Mouse (Mus musculus) heart, postnatal 0 days (tissue): ENCODE measurements around the gene Hhipl2. TPM values are rescaled to one million over a fixed set of nuclear protein-coding genes. Genes with fewer than 3 reads are reported as not detected.

Source experiments
- ATAC-seq: fragments of 200-750 bp; cut with Nextera tagmentation; 2 replicates; pipeline ENCODE4 v1.8.0; 2017; ENCODE audit warnings: low read depth, moderate number of reproducible peaks, moderate library complexity; ENCODE audit not compliant: insufficient read depth
- DNase-seq: peaks from one replicate; pipeline ENCODE4 v3.0.0-alpha.2; 2016; ENCODE audit warnings: low spot score
- H3K27ac ChIP-seq: fragments of 300-500 bp; sonication (generic); 2 replicates; pipeline ENCODE4 v1.5.1; 2014; ENCODE audit warnings: low read depth, mild to moderate bottlenecking
- H3K27me3 ChIP-seq: fragments of 300-500 bp; sonication (generic); 2 replicates; pipeline ENCODE4 v1.6.1; 2014; ENCODE audit warnings: low read length, mixed read lengths; ENCODE audit not compliant: control insufficient read depth, insufficient read depth
- H3K36me3 ChIP-seq: fragments of 300-500 bp; sonication (generic); replicated peaks from 2 replicates; pipeline ENCODE4 v1.6.1; 2014; ENCODE audit warnings: low read length, mixed read lengths; ENCODE audit not compliant: control insufficient read depth, insufficient read depth
- H3K4me1 ChIP-seq: fragments of 300-500 bp; sonication (generic); 2 replicates; pipeline ENCODE4 v1.6.1; 2014; ENCODE audit warnings: antibody characterized with exemption; ENCODE audit not compliant: control insufficient read depth, insufficient read depth
- H3K4me2 ChIP-seq: fragments of 300-500 bp; sonication (generic); 2 replicates; pipeline ENCODE4 v1.6.1; 2014; ENCODE audit warnings: low read depth, mild to moderate bottlenecking, low read length, moderate library complexity
- H3K4me3 ChIP-seq: fragments of 300-500 bp; sonication (generic); 2 replicates; pipeline ENCODE4 v1.5.1; 2014; ENCODE audit warnings: low read depth, low read length
- H3K9ac ChIP-seq: fragments of 300-500 bp; sonication (generic); replicated peaks from 2 replicates; pipeline ENCODE4 v1.6.1; 2014; ENCODE audit warnings: low read depth, low read length, mixed read lengths
- H3K9me3 ChIP-seq: fragments of 300-500 bp; sonication (generic); replicated peaks from 2 replicates; pipeline ENCODE4 v1.6.1; 2016; ENCODE audit warnings: low read length; ENCODE audit not compliant: control insufficient read depth
- CTCF ChIP-seq: IDR thresholded peaks from 2 replicates; pipeline ENCODE4 v1.5.1; 2016; ENCODE audit warnings: antibody characterized with exemption, control low read depth, low read depth
- EP300 ChIP-seq: IDR thresholded peaks from 2 replicates; pipeline ENCODE4 v1.6.1; 2016; ENCODE audit warnings: antibody characterized with exemption, low read depth
- WGBS: fragments of 180-500 bp; shearing (Covaris S2); extraction: QIAGEN DNeasy Blood & Tissue Kit; methylation state at CpG from one replicate; pipeline ENCODE4 v1.1.7; 2014; 5-methylcytosine and 5-hydroxymethylcytosine counted together
- polyA plus RNA-seq: library from polyadenylated mRNA; unstranded; fragments of >200 nt; fragmentation: Nextera tagmentation; extraction: Ambion mirVana; gene quantifications from 2 replicates; pipeline ENCODE4 v1.2.1, GENCODE M21; 2015
- total RNA-seq: library from RNA; depleted of rRNA; stranded (reverse); fragments of >200 nt; gene quantifications from 2 replicates; pipeline ENCODE4 v1.2.3, GENCODE M21; 2014; ENCODE audit warnings: low replicate concordance; rRNA removed

Gene Hhipl2
- total RNA-seq = not detected in 2 replicates
- 0.04 TPM in 1 of 2 replicates, not detected in the other for polyA plus RNA-seq

DNA sequence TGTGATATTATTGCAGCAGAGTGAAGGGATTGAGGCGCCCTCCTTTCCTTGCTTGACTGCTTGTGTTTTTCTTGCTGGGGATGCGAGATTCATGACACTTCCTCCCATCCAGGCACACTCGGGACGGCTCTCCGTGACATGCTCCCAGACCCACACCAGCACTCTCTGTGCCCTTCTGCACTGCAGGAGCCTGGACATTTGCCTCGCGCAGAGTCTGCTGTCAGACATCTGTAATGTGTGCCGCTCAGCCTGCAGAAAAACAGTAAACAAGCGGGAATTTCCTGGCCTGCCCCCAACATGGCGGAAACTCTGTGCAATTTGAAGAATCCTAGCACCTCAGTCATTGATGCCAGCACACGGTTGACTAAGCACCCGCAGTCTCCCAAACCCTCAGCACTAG is at the start of gene Hhipl2:
Gene Hhipl2, plus strand, starts transcription at position 343 of the 400 bp plus-strand sequence.
- Histone ChIP-seq H3K4me1 (no peaks in the 10 kb centered on the region), H3K27ac (no peak within 1 kb of the TSS), H3K4me3 (no peak within 1 kb of the TSS), H3K4me2 (no peak within 1 kb of the TSS), H3K9me3 (no peaks in the 10 kb centered on the region; the same call in 1 of the 2 replicates), H3K36me3 (no peaks in the 10 kb centered on the region), H3K27me3 (no peaks in the 10 kb centered on the region), H3K9ac (no peak within 1 kb of the TSS)
- WGBS = 62% methylated on average over 12 of the region's 12 CpGs
- TF ChIP-seq CTCF (no peak), EP300 (no peak)
- no peak for ATAC-seq
- DNase-seq = no peak

- H3K27me3 ChIP-seq = no peaks in the 10 kb centered on the region
- peaks cover 15% of the 10 kb centered on the region for H3K36me3 ChIP-seq
- H3K4me2 ChIP-seq = peak overlapping the region; percentile 94
- WGBS = 1% methylated on average over 44 of the region's 56 CpGs
- H3K27ac ChIP-seq = peak overlapping the region; percentile 73
- H3K4me3 ChIP-seq = peak overlapping the region; percentile 92
- H3K4me1 ChIP-seq = peaks cover 10% of the 10 kb centered on the region; the same call in 1 of the 2 replicates
- DNase-seq = no peak
- H3K9me3 ChIP-seq = no peaks in the 10 kb centered on the region
- peak overlapping the region; percentile 86 for H3K9ac ChIP-seq
- TF ChIP-seq CTCF (no peak), EP300 (no peak)
- ATAC-seq = peak; percentile 63
These were observed 49.2 kb upstream of the Hhipl2 start for GRCm38 (mm10) chr1:183368601-183369400.

DNA sequence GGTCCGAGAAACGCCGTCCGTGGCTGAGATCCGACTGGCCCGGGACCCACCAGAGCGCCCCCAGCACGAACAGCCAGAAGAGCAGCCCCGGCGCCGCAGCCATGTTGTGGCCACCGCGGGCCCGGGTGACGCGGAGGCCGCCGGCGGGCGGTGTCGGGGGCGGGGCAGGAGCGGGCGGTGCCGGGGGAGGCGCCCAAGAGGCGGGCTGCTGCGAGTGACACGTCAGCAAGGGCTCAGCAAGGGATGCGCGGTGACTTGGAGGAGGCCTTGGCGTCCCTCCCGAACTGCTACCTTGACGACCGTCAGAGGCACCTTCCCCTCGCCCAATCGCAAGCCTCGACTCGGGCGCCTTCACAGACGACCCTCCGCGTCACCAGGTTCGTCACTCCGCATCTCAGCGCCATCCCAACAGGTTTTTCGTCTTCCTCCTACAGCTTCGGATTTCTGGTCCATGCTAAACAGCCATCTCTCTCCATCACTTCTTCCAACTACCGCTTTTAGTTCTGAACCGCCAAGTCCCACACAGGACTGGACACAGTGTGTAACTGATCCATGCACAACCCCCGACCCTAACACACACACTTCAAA is 48.5 kb upstream of the Hhipl2 start, which contains the start of gene Mia3:
Gene Mia3, minus strand, starts transcription at position 127 of the 588 bp plus-strand sequence.
- ATAC-seq (peak; percentile 99), DNase-seq (peak; percentile 92)
- Histone ChIP-seq H3K9me3 (no peaks in the 10 kb centered on the region), H3K9ac (peak within 1 kb of the TSS; percentile 86), H3K36me3 (peaks cover 8% of the 10 kb centered on the region), H3K27ac (peak within 1 kb of the TSS; percentile 73), H3K27me3 (no peaks in the 10 kb centered on the region), H3K4me2 (peak within 1 kb of the TSS; percentile 94), H3K4me3 (peak within 1 kb of the TSS; percentile 92), H3K4me1 (peaks cover 10% of the 10 kb centered on the region; the same call in 1 of the 2 replicates)
- under 1% methylated on average over 51 of the region's 51 CpGs for WGBS
- TF ChIP-seq EP300 = no peak
- TF ChIP-seq CTCF = no peak

DNA sequence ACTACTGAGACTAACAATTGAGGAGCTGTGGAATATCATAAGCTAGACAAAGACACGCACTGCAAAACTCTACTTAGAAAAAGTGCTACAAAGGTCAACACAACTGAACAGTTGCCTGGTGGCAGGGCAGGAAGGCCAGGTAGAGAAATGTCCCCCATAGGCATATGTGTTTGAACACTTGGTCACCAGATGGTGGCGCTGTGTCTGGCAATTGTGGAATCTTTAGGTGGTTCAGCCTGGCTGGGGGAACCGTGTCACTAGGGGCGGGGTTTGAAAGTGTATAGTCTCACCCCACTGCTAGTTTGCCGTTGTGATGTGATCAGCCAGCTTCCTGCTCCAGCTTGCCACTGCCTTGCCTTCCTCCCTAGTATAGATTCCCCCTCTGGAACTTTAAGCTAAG is 43.3 kb upstream of the Hhipl2 start:
- H3K27ac ChIP-seq = no peak overlapping the region
- H3K9me3 ChIP-seq = no peaks in the 10 kb centered on the region
- H3K4me3 ChIP-seq = no peak overlapping the region
- ATAC-seq = no peak
- no peaks in the 10 kb centered on the region for H3K27me3 ChIP-seq
- no peak for DNase-seq
- H3K4me1 ChIP-seq = no peaks in the 10 kb centered on the region
- 71% methylated on average over 5 of the region's 5 CpGs for WGBS
- H3K4me2 ChIP-seq = no peak overlapping the region
- H3K9ac ChIP-seq = no peak overlapping the region
- no peaks in the 10 kb centered on the region for H3K36me3 ChIP-seq
- TF ChIP-seq CTCF = no peak
- TF ChIP-seq EP300 = no peak

DNA sequence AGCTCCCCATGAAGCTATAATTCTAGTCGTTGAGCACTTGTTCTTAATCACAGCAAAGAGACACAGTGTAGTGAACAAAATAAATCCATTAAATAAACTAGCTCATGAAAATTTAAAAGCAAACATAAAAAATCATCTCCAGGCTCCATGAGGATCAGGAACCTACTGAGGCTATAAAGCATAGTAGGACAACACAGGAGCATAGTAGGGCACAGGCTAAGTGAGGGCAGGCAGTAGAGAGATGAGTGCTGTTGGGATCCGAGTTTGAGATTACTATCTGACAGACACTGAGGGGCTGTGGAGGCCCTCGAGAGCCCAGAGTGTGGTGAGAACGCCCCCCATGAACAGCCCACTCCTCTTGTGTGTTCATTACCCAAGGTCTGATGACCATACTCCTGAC is 41.0 kb upstream of the Hhipl2 start:
- H3K27me3 ChIP-seq = no peaks in the 10 kb centered on the region
- H3K9me3 ChIP-seq = no peaks in the 10 kb centered on the region
- no peaks in the 10 kb centered on the region for H3K36me3 ChIP-seq
- no peak overlapping the region for H3K4me2 ChIP-seq
- WGBS = 67% methylated on average over 4 of the region's 4 CpGs
- H3K4me3 ChIP-seq = no peak overlapping the region
- ATAC-seq (no peak), DNase-seq (no peak)
- TF ChIP-seq EP300 (no peak), CTCF (no peak)
- no peak overlapping the region for H3K9ac ChIP-seq
- H3K4me1 ChIP-seq = no peaks in the 10 kb centered on the region
- H3K27ac ChIP-seq = no peak overlapping the region
